Mouse (Mus musculus): ENCODE results near the gene Ahrr. TPM values are rescaled to one million over a fixed set of nuclear protein-coding genes. Genes with fewer than 3 reads are reported as not detected.
A peak's percentile ranks its signal among the peaks of the same experiment; 100 is the strongest.

Gene Ahrr
- total RNA-seq, 2 experiments from 2014 or later: 0.80 to 1.2 TPM

DNA sequence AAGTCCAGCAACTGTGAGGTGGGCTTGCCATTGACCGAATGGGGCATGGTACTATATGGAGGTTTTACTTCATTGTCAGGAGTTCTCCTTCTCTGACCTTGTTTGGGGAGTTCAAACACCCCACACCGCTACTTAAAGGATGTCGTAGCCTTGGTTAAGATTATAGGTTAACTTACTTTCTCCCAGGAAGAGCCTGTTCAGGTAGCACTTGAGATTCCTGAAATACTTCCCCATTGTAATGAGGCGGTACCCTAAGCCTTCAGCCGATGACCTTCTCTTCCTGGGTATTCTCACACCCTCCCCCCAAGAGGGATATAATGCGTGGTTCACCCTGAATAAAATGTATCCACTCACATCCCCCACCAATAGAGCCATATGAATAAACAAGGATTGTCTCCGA, 54.6 kb downstream of the Ahrr start:
- no peak for DNase-seq

- no peak for DNase-seq
Measured at GRCm38 (mm10) chr13:74220659-74221058, 71.5 kb downstream of the Ahrr start.

DNA sequence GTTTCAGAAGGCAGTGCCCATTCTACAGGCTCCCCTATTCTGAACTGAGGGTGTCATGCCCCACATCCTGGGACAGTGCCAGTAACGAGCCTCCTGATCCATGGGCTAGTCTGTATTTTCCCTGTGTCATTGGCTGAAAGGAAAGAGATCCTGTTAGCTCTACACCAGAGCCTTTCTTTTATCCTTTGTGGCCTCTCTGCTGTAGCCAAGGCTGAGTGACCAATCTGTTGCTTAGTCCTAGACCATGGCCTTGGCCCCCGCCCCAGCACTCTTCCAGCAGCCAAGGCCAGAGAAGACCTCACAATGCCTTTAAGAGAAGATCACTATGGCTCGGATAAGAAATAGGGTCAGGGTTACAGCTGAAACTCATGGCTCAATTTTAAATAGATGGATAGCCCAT, 73.7 kb downstream of the Ahrr start:
- DNase-seq: no peak

DNA sequence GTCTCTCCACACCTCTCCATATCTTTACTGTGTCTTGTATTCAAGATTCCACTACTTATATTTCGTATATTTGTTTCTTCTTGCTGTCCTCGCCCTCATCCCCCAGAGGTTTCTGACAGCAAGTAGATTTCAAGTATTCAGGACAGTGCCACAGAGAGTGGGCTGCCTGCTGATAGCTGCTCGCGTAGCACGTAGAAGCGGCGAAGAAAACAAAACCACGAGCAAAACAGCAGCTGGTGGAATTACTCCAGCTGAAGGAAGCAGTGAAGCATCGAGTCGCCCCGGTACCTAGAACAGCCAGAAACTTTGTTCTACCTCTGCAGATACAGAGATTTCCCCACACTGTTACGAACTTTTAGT, 83.2 kb downstream of the Ahrr start:
- DNase-seq: peak; percentile 20 to 36

DNA sequence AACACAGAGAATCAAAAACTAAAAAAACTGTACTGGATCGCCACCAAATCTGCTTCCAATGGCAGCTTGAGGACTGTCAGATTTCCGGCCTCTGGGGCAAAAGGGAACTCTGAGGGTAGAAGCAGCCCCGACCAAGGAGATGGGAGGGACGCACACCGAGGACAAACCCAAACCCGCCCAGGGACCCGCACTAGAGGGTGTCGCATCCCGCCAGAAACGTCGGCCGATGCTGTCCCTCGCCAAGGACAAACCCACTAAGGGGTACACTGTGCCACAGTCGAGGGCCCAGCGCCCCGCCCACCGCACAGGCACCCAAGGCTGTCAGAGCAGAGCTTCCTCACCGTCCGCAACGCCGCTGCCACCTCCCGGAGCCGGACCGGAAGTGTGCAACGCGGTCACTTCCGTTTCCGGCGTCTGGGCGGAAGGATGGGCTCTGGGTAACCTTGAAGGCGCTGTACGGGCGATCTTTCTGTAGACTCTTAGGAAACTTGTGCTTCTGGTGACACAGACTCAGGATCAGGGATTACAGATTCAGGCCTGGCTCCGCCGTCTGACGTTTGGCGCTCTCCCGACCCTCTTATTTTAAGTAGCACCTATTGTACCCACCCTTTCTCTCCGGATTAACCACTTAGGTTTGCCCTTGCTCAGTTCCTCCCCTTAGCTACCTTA, 83.7 kb downstream of the Ahrr start, which contains the start of gene Exoc3:
Exoc3 (minus strand) TSS at position 416 of the 669 bp plus-strand sequence.
- peak; percentile 89 to 90 for DNase-seq

GRCm38 (mm10) chr13:74196451-74196850, 95.7 kb downstream of the Ahrr start:
- DNase-seq: no peak

GRCm38 (mm10) chr13:74192613-74193012, 99.5 kb downstream of the Ahrr start:
- no peak for DNase-seq

DNA sequence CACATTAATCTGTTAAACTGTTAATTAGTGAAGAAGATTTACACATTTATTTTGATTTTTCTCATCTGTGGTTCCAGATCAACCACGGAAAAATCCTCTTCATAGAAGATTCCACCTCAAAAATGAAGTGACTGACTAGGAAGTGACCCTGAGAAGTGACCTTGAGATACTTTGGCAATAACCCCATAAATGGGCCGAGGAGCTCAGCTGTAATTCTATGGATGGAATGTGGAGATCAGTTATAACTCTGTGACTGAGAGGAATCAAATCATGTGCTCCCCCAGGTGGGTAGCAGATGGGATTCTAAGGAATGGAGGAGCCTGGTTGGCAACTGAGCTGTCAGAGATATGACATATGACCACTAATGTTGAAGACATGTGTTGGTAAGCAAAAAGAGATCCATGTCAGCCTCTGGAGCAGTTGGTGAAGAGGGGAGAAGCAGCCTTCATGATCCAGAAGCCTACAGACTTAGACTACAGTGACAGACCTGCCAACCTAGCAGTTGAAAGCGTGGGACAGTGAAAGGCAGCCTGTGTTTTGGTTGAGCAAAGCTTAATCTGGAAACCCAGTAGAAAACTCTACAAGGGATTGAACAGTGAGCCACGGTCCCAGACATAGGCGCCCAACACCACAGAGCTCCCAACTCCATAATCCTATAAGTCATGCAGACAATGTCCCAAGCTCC, 109.0 kb downstream of the Ahrr start:
- no peak for DNase-seq

GRCm38 (mm10) chr13:74172036-74172435, 120.1 kb downstream of the Ahrr start:
- no peak for DNase-seq

GRCm38 (mm10) chr13:74169446-74170164, 122.5 kb downstream of the Ahrr start:
- no peak for DNase-seq

GRCm38 (mm10) chr13:74167492-74167891, 124.6 kb downstream of the Ahrr start:
- no peak for DNase-seq

DNA sequence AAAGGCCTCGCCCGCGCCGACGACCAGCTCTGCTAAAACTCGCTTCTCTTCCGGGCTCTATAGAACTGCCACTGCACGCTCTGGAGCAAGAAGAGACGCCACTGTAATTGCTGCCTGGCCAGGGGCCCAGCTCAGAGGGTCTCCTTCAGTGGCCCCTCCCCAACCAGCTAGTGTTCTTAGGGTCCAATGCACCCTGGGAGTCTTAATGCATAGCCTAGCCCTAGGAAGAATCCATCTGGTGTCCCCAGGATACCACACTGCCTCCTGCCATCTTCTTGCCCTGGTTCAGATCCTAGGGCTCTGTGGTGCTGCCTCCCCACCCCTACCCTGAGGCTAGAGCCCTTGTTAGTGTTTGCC, 125.1 kb downstream of the Ahrr start:
- no peak for DNase-seq

DNA sequence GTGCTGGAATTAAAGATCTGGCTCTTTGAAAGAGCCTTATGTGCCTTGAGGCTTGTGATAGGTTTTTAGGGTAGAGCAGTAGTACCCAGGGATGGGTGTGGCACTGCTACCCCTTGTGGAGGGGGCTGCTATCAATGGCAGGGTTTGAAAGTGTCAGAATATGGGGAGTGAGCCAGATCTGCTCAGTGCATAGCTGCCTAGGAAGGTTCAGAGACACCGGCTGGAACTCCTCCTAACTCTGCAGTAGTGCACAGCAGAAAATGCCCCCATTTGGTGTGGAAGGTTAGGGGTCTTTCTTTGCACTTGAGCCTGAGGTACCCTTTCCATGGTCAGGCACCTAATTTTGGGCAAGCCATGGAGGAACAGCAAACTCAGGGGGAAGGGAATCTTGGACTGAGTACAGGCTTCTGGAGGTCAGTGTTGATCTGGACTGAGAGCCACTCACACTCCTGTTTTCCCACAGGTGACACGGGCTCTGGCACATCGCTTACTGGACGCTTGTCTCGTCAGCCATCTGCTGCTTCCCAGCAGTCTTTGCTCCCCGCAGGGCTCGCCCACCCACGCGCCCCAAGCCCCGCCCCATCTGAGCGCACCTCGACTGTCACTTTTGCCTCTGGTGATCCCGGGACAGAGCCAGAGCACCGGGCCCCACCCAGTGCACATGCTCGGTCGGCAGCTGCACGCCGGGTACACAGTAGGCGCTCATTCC, 125.6 kb downstream of the Ahrr start:
- peak; percentile 30 to 43 for DNase-seq

Other genes with a start within 250 kb of the Ahrr start
- gene Cep72, start 230.0 kb downstream of the Ahrr start, total RNA-seq (2021): 1 to 10 TPM; 1.3 to 1.8 TPM
- 1 to 10 TPM; 1.1 to 1.3 TPM for gene Slc9a3, start 170.9 kb downstream of the Ahrr start, total RNA-seq (2021)
- 10 to 100 TPM; 70.1 to 72.4 TPM for gene Exoc3, start 83.6 kb downstream of the Ahrr start, total RNA-seq (2021)
- 10 to 100 TPM; 71.4 to 80.0 TPM for gene Pdcd6, start 25.2 kb upstream of the Ahrr start, total RNA-seq (2021)
- gene Sdha, start 57.9 kb upstream of the Ahrr start, total RNA-seq (2021): 100 to 1,000 TPM; 300 to 323 TPM
- gene Ccdc127, start 58.0 kb upstream of the Ahrr start, total RNA-seq (2021): 10 to 100 TPM; 89.6 to 91.1 TPM
- not detected for gene Lrrc14b, start 71.7 kb upstream of the Ahrr start, total RNA-seq (2021)
- 1 to 10 TPM; 5.1 to 6.7 TPM for gene Zfp72, start 98.5 kb upstream of the Ahrr start, total RNA-seq (2021)
- gene Ftl1-ps1, start 107.4 kb upstream of the Ahrr start, total RNA-seq (2021): 100 to 1,000 TPM; 149 to 151 TPM
- 1 to 10 TPM; 6.8 to 7.3 TPM for gene Zfp825, start 201.7 kb upstream of the Ahrr start, total RNA-seq (2021)

All from layer of hippocampus, postnatal 36 days (tissue).